Mouse (Mus musculus) heart, adult 11 months (tissue): Measurements from ENCODE around the gene Trmt112.
A peak's percentile ranks its signal among the peaks of the same experiment; 100 is the strongest.

ENCODE experiments used
- DNase-seq: peaks from one replicate; pipeline ENCODE4 v3.0.0; 2022

The Trmt112 gene

DNA sequence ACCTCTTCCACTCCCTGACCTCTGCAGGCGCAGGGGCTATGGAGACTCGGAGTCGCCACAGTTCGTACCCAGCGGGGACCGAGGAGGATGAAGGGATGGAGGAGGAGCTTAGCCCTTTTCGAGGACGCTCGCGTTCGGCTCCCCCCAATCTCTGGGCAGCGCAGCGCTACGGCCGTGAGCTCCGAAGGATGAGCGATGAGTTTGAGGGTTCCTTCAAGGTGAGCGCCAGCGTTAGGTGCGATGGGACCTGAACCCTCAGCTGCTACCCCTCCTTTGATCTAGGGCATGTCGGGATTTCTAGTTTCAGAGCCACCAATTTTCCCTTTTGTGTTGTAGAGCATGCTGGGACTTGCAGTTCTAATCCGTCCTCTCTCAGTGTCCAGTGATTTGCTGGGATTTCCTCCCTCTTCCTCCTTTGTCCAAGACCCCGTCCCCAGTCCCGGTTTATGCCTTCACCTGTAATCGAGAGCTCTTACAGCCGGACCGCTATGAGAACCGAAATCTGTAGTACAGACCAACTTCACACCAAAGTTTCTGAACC lies 41.2 kb downstream of the Trmt112 start:
- peak; percentile 97 for DNase-seq

DNA sequence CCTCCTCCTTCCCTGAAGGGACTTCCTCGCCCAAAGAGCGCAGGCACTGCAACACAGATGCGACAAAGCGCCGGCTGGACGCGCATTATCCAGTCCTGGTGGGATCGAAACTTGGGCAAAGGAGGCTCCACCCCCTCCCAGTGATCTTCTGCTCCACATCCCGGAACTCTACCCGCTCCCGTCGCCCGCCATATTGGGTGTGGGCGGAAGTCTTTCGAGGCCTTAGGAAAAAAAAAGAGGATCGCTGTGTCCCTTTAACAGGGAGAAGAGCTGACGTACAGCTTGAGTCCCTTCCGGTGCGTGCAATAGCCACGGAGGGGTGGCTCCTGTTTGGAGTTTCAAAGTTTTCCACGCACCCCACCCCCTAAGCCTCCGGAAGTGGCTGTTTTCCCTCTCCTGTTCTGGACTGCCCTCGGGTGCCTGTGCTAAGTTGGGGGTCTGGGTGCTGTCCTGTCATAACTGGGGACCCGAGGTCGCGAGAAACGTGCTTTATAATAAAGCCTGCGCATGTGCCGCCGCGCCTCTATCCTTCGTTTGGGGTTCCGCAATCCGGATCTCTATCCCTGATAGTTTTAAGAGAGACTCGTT lies 42.0 kb downstream of the Trmt112 start:
- peak; percentile 100 for DNase-seq

DNA sequence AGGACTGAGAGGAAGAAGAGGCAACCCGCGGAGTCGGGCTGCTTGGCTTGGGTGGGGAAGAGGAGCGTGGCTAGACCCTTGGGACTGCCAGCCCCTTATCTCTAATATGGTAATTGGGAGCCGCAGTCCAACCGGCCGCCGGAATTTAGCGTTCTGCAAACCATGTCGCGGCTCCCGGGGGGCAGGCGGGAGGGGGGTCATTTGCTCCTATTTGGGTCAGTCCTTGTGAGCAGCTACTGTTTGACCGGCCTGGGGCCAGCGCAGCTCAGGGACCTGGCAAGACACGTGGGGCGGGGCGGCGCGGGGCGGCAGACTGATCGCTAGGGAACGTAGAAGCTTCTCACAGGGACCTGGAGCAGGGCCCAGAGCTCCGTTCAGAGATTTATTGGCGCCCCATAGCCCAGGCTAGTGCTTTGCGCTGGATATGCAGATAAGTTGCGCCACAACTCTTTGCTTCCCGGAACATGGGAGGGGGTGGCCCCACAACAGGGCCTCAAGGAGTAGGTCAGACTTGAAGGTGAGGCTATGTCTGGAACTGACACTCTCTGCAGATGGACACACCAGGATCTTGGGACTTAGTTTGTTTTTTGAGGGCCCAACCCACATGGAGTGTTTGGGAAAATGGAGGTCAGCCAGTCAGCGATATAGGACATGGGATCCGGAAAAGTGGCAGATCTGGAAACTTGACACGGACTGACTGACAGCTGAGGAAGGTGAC lies 42.7 kb downstream of the Trmt112 start:
- peak; percentile 99 for DNase-seq

DNA sequence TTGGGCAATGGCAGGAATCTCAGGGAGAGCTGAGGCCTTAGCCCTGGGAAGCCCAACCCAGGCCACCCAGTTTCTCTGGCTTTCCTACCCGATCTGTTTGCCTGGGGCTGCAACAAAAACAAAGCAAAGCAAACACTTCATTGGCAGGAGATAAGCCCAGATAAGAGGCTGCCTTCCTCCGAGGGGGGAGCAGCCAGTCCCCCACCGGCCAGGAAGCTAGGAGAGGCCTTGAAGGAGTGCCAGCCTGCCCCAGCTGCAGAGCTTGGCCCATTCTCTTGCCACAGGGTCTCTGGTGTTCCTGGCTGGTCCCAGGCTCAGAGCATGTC lies 43.2 kb downstream of the Trmt112 start:
- peak; percentile 98 for DNase-seq

DNA sequence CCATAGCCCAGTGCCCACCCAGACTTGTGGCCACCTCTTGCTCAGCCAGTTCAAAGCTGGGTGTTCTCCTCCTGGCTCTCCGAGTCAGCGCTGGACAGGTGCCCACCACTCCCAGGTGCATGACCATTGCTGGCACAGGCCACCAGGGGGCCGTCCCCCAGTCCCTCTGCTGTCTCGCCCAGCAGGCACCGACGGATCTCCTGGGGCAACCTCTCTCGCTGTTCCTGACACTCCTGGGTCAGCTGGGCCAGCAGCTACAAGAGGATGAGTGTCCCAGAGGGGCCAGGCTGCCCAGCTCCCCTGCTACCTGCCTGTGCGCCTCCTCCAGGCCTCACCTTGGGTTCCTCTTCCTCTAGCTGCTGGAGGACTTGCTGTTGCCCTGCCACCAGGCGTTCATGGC lies 44.5 kb downstream of the Trmt112 start:
- peak; percentile 96 for DNase-seq

DNA sequence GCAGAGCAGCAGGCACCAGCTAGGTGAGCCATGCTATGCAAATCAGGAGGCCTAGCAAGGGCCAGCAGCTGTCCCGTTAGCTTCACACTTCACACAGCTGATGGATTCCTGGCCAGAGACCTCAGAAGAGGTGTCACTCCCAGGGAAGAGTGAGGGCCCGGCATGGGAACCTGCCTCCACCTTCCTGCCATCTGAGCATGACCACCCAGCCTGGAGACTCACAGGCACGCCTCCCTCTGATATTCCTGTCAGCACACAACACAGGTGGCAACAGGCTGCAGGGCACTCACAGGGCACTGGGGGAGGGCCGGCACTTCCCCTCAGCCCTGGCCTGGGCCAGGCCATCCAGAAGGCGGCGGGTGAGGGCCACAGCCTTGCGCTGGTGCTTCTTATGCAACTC lies 45.9 kb downstream of the Trmt112 start:
- peak; percentile 97 for DNase-seq

DNA sequence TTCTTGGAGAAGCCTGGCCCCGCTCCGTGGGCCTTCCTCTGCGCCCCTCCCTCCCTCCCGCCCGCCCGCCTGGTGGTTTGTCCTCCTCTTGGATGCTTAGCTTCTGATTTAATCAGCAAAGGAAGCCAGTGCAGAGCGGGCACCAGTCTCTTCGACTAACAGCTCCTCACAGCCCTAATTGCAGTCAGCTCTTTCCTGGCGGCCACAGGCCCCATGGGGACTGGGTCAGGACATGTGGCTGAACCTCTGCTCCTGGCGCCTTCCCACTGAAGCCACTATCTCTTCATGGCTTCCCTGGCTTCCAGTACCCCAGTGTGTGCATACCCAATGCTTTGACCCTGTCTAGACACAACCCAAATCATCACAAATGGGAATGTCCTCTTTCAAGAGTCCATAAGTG lies 47.0 kb downstream of the Trmt112 start:
- peak; percentile 93 for DNase-seq
